Mouse (Mus musculus): ENCODE measurements around the gene Phkg1.

DNA sequence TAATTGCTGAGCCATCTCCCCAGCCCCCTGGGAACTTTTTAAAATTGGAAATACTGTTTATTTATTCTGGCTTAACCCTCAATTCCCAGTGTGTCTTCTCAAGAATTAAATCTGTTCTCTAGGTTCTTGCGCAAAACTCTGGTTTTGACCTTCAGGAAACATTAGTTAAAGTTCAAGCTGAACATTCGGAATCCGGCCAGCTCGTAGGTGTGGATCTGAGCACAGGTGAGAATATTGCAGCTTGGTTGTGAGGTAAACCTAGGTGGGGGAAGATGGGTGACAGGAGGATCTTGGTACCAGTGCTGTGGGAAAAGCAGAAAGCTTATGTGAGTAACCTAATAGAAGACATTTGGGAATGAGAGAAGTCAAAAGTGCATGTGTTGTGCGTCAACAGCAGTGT, 53.5 kb downstream of the Phkg1 start:
- no peak for TF ChIP-seq CTCF (IDR thresholded peaks at IDR 0.05; ENCODE audit: borderline replicate concordance, insufficient read depth, low read length)
- no peak for TF ChIP-seq POLR2A (IDR thresholded peaks at IDR 0.05; ENCODE audit: low read depth, low read length)
